Mouse (Mus musculus) urinary bladder, postnatal 14 days (tissue): ENCODE data around the gene Piwil4.

ENCODE experiments used
- DNase-seq: peaks from one replicate; pipeline ENCODE4 v3.0.0; 2021; ENCODE audit warnings: low spot score

Gene Piwil4

DNA sequence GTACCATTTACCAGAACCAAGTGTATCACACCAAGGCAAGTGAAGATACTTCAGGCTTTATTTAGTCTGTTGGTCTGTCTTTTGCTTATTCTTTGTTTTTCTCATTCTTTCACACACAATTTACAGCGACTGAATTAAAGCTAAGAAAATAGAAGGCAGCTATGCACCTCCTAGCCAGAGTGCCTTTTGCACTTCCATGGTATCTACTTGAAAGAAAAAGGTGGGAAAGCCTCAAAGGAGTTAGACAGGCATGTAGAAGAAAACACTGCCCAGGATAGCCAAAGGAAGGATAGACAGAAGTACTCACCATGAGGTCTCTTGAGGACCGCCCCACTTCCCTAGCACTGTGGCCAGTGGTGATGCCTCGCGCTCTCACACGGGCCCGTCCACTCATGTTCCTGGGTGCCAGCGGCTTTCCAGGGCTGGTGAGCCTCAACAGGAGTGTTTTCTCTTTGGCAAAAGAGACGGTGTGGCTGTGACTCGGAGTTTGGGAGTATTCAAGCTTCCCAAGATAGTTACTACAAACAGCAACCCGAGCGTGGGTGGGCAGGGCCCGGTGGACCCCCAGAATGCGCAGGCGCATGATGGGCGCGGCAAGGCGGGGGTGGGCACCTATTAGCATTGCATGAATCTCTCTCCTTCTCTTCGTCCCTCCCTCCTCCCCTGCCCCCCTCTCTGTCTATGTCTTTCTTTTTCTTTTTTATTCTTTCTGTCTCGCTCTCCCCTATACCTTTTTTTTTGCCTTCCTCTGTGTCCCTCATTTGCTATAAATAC is at the start of gene Piwil4:
Gene Piwil4 (minus strand): TSS at position 583 of the 774 bp plus-strand sequence.
- DNase-seq = no peak

- DNase-seq = no peak
Measured at GRCm38 (mm10) chr9:14787356-14787755, 46.8 kb upstream of the Piwil4 start.

DNA sequence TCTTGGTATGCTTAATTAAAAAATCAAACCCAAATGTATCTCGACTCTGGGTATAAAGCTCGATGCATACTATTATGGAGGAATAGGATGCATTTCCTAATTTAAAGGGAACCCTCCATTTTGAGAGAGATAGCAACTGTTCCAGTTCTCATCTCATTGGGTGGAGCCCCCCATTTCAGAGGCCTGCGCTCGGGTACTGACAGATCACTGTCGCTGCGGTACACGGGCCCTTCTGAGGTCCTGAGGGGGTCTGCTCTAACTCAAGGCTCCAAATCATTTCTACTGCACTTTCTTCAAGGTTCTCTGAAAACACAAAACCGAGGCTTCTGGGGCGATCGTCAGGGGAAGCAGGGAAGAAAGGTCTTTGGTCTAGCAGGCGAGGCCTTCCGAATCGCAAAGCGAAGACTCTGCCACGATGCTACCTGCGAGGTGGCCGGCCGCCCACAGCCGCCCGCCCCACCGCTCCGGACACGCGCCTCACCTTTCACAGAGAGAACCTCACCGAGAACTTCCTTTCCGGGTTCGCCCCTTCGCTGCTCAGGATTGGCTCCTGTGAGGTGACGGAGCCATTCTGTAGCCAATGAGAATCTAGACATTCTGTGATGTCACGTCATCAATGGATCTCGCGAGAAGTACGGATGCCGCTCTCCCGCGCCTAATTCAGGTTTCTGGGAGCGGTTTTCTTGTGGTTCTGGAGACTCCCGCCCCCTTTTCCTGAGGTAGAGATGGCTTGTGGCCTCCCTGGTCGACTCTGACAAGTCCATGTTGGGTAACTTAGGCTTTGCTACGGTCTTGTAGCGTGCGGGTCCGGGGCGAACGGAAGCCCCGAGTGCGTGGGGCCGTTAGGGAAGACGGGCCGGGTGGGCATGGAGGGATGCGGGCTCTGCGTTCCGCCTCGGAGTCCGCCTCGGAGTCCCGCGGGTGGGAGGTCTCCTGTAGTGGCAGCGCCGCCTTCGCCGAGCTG is 43.8 kb upstream of the Piwil4 start, which contains the start of the genes Mre11a and Ankrd49:
Gene Mre11a (plus strand): TSS at position 616 of the 964 bp plus-strand sequence.
Gene Ankrd49 (minus strand): TSS at position 818 of the 964 bp plus-strand sequence.
- peak; percentile 93 for DNase-seq

DNA sequence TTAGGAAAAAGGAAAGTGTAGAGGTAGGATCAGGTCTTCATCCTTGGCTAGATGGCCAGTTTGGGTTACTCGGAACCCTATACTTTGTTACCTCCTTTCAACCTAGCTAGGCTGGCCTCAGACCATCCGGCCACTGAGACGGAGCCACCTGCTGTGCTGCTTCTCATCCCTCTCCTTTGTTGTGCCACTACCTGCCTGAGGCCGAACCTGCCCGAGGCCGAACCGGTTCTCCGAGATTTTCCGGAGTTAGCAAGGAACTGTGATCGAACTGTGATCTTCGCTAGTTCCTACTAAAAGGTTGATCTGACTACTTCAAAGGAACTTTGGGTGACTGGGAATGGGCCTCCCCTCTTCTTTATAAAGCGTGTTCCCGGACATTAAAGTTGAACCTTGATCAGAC is 37.8 kb upstream of the Piwil4 start:
- peak; percentile 65 for DNase-seq

DNA sequence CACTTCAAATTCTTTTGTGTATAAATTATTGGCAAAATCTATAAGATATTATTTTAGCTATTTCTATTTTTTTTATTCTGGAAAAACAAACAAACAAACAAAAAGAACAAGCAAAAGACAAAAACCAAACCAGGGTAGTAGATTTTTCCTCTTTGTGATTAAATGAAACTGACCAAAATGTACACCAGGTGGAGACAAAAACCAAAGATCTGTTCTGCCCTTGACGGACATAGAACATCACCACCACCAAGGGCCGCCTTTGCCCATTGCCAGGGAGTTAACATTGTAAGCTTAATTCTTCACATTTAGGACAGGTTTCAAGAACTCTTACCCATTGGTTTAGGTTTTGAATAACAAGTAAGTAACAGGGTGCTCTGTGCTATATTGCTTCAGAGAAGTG is 33.3 kb upstream of the Piwil4 start:
- no peak for DNase-seq

GRCm38 (mm10) chr9:14772074-14772473 is 31.5 kb upstream of the Piwil4 start:
- DNase-seq = no peak

- no peak for DNase-seq
Measured at GRCm38 (mm10) chr9:14770803-14771471, 30.4 kb upstream of the Piwil4 start, which contains the start of gene 1700012B09Rik. Gene 1700012B09Rik, minus strand, starts transcription at chr9:14771030.

GRCm38 (mm10) chr9:14769811-14770210 is 29.3 kb upstream of the Piwil4 start:
- DNase-seq = no peak

- DNase-seq = peak; percentile 51
Measured at GRCm38 (mm10) chr9:14764765-14765164, 24.2 kb upstream of the Piwil4 start.

DNA sequence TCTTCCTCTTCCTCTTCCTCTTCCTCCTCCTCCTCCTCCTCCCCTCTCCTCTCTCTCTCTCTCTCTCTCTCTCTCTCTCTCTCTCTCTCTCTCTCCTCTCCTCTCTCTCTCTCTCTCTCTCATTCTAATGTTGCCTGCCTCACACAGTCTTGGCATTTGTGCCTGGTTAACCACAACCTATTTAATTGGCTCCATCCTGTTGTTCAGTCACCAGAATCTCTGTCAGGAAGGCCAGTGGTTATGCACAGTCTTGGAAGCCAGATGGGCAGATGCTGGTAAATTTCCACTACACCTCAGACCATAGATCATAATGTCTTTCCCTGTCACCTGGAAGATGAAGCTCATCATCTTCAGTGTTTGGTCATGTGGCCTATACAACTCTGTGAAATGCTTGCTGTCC is 18.7 kb upstream of the Piwil4 start:
- DNase-seq = no peak

DNA sequence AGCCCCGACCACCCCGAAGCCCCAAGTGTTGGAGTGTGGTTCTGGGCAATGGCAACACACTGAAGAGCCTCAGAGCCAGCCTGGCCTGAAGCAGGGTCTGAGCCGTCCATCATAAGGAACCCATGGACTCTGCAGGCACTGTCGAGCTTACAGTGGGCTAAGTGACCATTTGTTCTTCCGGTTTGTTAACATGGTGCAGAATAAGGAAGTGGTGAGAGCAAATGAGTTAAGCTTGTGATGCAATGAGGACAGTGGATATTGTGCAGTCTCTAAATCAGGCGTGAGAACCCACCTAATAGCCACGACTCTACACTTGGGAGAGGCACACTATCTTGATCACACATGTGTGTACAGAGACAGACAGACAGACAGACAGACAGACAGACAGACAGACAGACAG is 18.1 kb upstream of the Piwil4 start:
- DNase-seq = no peak

DNA sequence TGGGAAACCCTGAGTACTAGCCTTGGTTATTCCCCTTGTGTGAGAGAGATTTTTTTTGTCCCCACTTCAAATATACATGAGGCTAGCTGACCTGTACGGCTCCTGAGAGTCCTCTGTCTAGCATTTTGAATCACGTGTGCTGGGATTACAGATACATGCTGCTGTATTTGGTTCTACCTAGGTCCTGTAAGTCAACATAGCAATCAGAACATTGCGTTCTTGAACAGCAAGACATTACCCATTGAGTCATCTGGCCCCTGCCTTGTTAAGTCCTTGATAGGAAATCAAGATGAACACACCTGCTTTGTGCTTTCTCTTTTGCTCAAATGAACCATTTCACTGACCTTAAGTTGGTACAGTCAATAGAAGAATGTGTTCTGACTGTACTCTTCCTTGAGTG is 13.9 kb upstream of the Piwil4 start:
- DNase-seq = no peak

GRCm38 (mm10) chr9:14753947-14754346 is 13.4 kb upstream of the Piwil4 start:
- DNase-seq = no peak

GRCm38 (mm10) chr9:14752001-14752522 is 11.5 kb upstream of the Piwil4 start, which contains the start of gene Fut4:
Gene Fut4, minus strand, starts transcription at chr9:14752393.
- DNase-seq = peak; percentile 75

- DNase-seq = peak; percentile 24
Measured at GRCm38 (mm10) chr9:14751503-14752000, 11.0 kb upstream of the Piwil4 start.

DNA sequence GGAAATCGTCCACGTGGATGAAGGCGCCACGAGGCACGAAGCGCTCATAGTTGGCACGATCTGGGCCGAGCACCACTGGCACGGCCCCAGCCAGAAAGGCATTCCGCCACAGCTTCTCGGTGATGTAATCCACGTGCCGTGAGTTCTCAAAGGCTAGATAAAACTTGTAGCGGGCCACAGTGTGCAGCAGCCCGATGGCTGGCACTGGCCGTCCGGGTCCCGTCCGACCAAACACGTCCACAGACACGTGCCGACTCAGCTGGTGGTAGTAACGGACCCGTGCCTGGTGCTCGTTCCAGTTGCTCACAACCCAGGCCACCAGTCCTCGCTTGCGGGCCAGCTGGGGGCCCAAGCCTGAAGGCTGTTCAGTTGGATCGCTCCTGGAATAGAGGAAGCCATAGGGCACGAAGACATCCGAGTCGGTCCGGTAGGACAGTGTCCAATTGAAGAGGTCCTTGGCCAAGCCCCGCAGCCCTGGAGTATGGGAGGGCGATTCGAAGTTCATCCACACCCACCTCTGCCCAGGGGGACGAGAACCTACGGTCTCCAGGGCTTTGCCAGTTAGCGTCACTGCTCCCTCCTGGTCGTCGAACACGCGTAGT is 10.5 kb upstream of the Piwil4 start:
- DNase-seq = peak; percentile 7

GRCm38 (mm10) chr9:14739498-14740150 is 909 bp downstream of the Piwil4 start:
- no peak for DNase-seq

DNA sequence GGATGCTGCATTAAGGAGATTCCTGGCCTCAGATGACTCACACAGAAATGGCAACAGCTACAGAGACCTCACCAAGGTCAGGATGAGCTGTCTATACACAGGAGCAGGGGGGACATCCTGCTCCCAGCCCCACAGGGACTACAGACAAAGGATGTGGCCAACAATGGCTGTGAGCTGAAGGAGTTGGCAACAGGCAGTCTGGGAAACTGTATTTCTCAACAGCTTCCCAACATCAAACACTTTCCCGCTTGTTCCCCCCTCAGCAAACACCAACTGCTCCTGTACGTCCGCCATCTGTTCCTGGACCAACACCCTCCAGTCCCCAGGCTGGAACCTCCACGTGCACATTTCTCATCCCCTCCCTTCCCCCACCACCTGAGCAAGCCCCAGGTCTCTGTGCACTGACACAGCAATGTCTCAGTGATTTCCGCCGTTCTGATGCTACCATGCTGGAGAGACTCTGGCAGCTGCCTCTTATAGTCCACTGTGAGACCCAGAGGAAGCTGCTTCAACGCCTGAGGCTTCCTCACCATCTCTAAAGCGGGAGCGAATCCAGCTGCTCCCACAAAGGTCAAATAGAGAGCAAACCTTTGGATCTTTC is 9.5 kb downstream of the Piwil4 start:
- DNase-seq = no peak

DNA sequence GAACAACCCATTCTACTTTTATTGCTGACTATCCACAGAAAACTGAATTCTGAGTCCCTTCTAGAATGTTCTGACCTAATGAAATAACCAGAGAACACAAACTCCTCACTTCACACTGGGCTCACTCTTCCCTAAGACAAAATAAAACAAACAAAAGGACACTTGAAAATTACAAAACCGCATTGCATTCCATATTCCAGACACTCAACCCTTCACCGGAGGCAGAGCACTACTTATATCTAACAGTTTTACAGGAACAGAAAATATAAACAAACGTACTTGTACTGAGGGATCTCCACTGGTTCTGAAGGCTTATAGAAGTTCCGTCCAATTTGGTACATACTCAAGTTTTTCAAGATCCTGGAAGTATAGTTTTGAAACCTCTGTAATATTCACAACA is 12.2 kb downstream of the Piwil4 start:
- DNase-seq = no peak

GRCm38 (mm10) chr9:14726629-14727028 is 13.9 kb downstream of the Piwil4 start:
- DNase-seq = no peak
